Mouse (Mus musculus) stomach, postnatal 0 days (tissue): ENCODE measurements around the gene Pcnx2.

Source experiments
- CTCF ChIP-seq: IDR thresholded peaks from 2 replicates; pipeline ENCODE4 v1.5.1; 2016; ENCODE audit warnings: antibody characterized with exemption, low read depth, mild to moderate bottlenecking, moderate library complexity
- EP300 ChIP-seq: optimal IDR thresholded peaks from 2 replicates; pipeline ENCODE3; 2016; ENCODE audit warnings: antibody characterized with exemption

GRCm38 (mm10) chr8:125733964-125734956 lies 163.9 kb downstream of the Pcnx2 start:
- TF ChIP-seq CTCF (peak; percentile 18; the same call in 1 of the 2 replicates), EP300 (no peak)
